Comparison of ENCODE assay signal across 21 mouse cellular contexts in genomic region chr10:60918020-60918419, GRCm38 (mm10).
DNase-seq lines count a peak whose midpoint lies in the region; ATAC-seq and TF ChIP-seq lines count a peak whose summit lies in the region.
"Had no signal": no experiment of that assay in that cellular context is flagged by ENCODE, and none has a peak within 500 bp of the region (broad histone marks: within the 10 kb centered on the region; RNA-seq: fewer than 3 reads in every experiment).

No protein-coding gene starts in this region.

- peaks cover 22 to 30% of the 10 kb centered on the region in 2 experiments for H3K4me1 ChIP-seq in heart, embryonic 14.5 days (ENCODE audit: control insufficient read depth in 2 of 2, insufficient read depth in 2 of 2, low read length in 2 of 2)
- H3K4me1 ChIP-seq in midbrain, embryonic 12.5 days = peaks cover 34% of the 10 kb centered on the region
- H3K4me1 ChIP-seq: limb, embryonic 15.5 days had no signal

- DNase-seq in heart, postnatal 25 days (ENCODE audit: low spot score) = no peak
- DNase-seq in brain, embryonic 14.5 days (ENCODE audit: low read depth) = peak; percentile 76
- peak; percentile 52 for DNase-seq in embryo, embryonic 11 days
- DNase-seq in right cerebral cortex, postnatal 14 days = no peak
- DNase-seq: adrenal gland, postnatal 10 days; cerebellum, adult 8-10 months; gastrocnemius, postnatal 10 days; kidney, adult 11 months; kidney, postnatal 14 days; layer of hippocampus, adult 9-11 months; lung, adult 18-20 months; lung, postnatal 4 days; right cerebral cortex, adult 18-20 months; thymus, postnatal 25 days had no signal

- peak overlapping the region in 1 of 2 experiments; percentile 60; a peak in 2 of 4 replicates for H3K27ac ChIP-seq in heart, embryonic 14.5 days (replicated peaks in 1 of 2; ENCODE audit: control insufficient read depth in 1 of 2, insufficient read depth in 1 of 2, low read depth in 2 of 2, low read length in 2 of 2)
- H3K27ac ChIP-seq in midbrain, embryonic 12.5 days (replicated peaks) = peak overlapping the region; percentile 64
- H3K27ac ChIP-seq: hindbrain, embryonic 15.5 days; limb, embryonic 15.5 days; neural tube, embryonic 15.5 days had no signal

- 0 out of 2 replicates have a peak overlapping the region, but pooled peaks have one; percentile 31 for H3K9ac ChIP-seq in heart, embryonic 14.5 days (ENCODE audit: low read length)
- no peak overlapping the region for H3K9ac ChIP-seq in midbrain, embryonic 12.5 days (replicated peaks)
- H3K9ac ChIP-seq: hindbrain, embryonic 15.5 days; limb, embryonic 15.5 days; neural tube, embryonic 15.5 days had no signal

- WGBS in heart, embryonic 14.5 days = 5% methylated on average over 8 of the region's 8 CpGs
- WGBS in midbrain, embryonic 12.5 days = 5% methylated on average over 8 of the region's 8 CpGs

- intact Hi-C loops in heart, postnatal 25 days (cut with DNase I) = loop anchor here (10.0 kb wide), 1 partner anchor 107 kb away; no protein-coding TSS in a partner anchor

- H3K36me3 ChIP-seq in heart, embryonic 14.5 days (ENCODE audit: control insufficient read depth, insufficient read depth, low read length) = no peaks in the 10 kb centered on the region
- H3K36me3 ChIP-seq in midbrain, embryonic 12.5 days = no peaks in the 10 kb centered on the region
- H3K36me3 ChIP-seq: hindbrain, embryonic 15.5 days; limb, embryonic 15.5 days; neural tube, embryonic 15.5 days had no signal

- H3K9me3 ChIP-seq in heart, embryonic 14.5 days (ENCODE audit: control insufficient read depth, low read length) = no peaks in the 10 kb centered on the region
- H3K9me3 ChIP-seq in midbrain, embryonic 12.5 days = no peaks in the 10 kb centered on the region
- H3K9me3 ChIP-seq: hindbrain, embryonic 15.5 days; limb, embryonic 15.5 days; neural tube, embryonic 15.5 days had no signal

- H3K4me3 ChIP-seq in heart, embryonic 14.5 days (ENCODE audit: control insufficient read depth in 1 of 2, insufficient read depth in 1 of 2, low read depth in 1 of 2, low read length in 2 of 2) = no peak overlapping the region
- H3K4me3 ChIP-seq in midbrain, embryonic 12.5 days = no peak overlapping the region
- H3K4me3 ChIP-seq: hindbrain, embryonic 15.5 days; limb, embryonic 15.5 days; neural tube, embryonic 15.5 days had no signal

- TF ChIP-seq CTCF in brain, embryonic 14.5 days (IDR thresholded peaks at IDR 0.05; ENCODE audit: borderline replicate concordance, extremely low read depth, insufficient read depth, insufficient read length) = no peak

- no peaks in the 10 kb centered on the region for H3K27me3 ChIP-seq in heart, embryonic 14.5 days (ENCODE audit: control insufficient read depth, insufficient read depth, low read length)
- H3K27me3 ChIP-seq in midbrain, embryonic 12.5 days = peaks cover 69% of the 10 kb centered on the region
- H3K27me3 ChIP-seq: neural tube, embryonic 15.5 days had no signal

- ATAC-seq in heart, embryonic 14.5 days (ENCODE audit: insufficient number of reproducible peaks, insufficient read depth, low FRiP score, low read depth) = no peak
- ATAC-seq in midbrain, embryonic 12.5 days (ENCODE audit: low FRiP score, low read depth) = peak; percentile 74
- no peak for ATAC-seq in erythroid progenitor cell, adult 5-6 weeks (replicated peaks; ENCODE audit: low FRiP score, poor library complexity, severe bottlenecking)
- ATAC-seq: CD4-positive, CD25-positive, alpha-beta regulatory T cell, adult 4 months had no signal

- TF ChIP-seq POLR2A in brain, embryonic 14.5 days (IDR thresholded peaks at IDR 0.05; ENCODE audit: borderline replicate concordance, extremely low read depth, insufficient read depth, insufficient read length, poor library complexity, severe bottlenecking) = no peak

- no peak overlapping the region for H3K4me2 ChIP-seq in heart, embryonic 14.5 days (ENCODE audit: low read length)
- peak overlapping the region; percentile 29 for H3K4me2 ChIP-seq in midbrain, embryonic 12.5 days (replicated peaks)
- H3K4me2 ChIP-seq: hindbrain, embryonic 15.5 days; limb, embryonic 15.5 days; neural tube, embryonic 15.5 days had no signal

Comparison
In these comparisons a context has a peak if more than half of its experiments do, and no peak if none do; other contexts are left out.
1. DNase-seq: peak in brain, embryonic 14.5 days (single experiment) and embryo, embryonic 11 days (single experiment); none in heart, postnatal 25 days (single experiment) and right cerebral cortex, postnatal 14 days (single experiment).